Mouse (Mus musculus) erythroid progenitor cell, adult 5-6 weeks (primary cell): Measurements from ENCODE around the gene Adamtsl5. TPM values are rescaled to one million over a fixed set of nuclear protein-coding genes. Genes with fewer than 3 reads are reported as not detected.

Source experiments
- ATAC-seq: replicated peaks from 2 replicates; pipeline ENCODE4 v1.8.0; 2016; ENCODE audit warnings: moderate number of reproducible peaks, mild to moderate bottlenecking, moderate TSS enrichment, inconsistent platforms; ENCODE audit not compliant: poor library complexity, low FRiP score, severe bottlenecking
- total RNA-seq, 2 experiments: library from RNA; stranded (forward) in 1 of 2; stranded (reverse) in 1 of 2; fragments of 150-400 nt in 1 of 2; fragments of 186-747, 209-891 nt in 1 of 2; gene quantifications; 2 replicates each; pipeline versions ENCODE4 v1.2.3 to v1.2.4; 2015 to 2017; ENCODE audit warnings: low replicate concordance in 2 of 2

Gene Adamtsl5
- total RNA-seq, 2 experiments from 2014 or later: 0.84 to 30.2 TPM

DNA sequence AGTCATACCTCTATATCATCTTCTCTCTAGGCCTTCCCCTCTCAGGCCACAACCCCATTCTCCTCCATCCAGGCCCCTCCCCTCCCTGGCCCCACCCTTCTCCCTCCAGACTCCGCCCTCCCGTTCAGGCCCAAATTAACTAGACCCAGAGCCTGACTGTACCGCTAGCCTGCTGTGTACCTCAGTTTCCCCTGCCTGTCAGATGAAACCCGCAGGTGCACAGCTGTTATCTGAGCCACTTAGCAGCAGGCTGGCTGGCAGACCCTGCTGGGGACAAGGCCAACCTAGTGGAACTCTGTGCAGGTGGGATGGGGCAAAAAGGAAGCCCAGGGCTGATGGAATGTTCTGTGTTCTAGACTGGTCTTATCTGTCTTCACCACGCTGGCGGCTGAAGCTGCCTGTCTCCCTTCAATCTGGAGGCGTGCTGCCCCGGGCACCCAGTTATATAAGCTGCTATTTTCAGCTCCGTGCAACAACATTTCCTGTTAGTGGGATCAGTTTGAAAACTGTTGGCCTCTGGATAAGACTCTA lies 4.0 kb downstream of the Adamtsl5 start:
- peak; percentile 71 for ATAC-seq

DNA sequence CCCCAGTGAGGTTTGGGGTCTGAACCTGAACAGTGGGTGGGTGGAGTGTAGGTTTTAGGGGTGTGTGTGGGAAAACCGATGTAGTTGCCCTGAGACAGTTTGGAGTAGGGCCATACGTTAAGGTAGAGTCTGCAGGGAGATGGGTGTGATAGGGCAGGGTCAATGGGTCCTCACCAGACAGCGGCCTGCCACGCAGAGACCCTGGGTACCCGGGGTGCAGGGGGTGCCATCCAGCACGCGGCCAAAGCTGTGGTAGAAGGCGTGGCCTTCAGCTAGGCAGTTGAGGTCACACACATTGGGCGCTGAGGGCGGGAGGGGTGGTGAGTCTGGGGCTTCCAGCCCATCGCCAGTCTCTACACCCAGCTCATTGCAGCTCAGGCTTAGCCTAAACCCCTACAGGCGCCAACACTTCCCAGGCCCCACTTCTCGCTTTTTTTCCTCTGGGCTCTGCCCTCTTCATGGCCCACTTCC lies 4.8 kb downstream of the Adamtsl5 start:
- 0 out of 2 replicates have a peak, but pooled peaks have one; percentile 6 for ATAC-seq

DNA sequence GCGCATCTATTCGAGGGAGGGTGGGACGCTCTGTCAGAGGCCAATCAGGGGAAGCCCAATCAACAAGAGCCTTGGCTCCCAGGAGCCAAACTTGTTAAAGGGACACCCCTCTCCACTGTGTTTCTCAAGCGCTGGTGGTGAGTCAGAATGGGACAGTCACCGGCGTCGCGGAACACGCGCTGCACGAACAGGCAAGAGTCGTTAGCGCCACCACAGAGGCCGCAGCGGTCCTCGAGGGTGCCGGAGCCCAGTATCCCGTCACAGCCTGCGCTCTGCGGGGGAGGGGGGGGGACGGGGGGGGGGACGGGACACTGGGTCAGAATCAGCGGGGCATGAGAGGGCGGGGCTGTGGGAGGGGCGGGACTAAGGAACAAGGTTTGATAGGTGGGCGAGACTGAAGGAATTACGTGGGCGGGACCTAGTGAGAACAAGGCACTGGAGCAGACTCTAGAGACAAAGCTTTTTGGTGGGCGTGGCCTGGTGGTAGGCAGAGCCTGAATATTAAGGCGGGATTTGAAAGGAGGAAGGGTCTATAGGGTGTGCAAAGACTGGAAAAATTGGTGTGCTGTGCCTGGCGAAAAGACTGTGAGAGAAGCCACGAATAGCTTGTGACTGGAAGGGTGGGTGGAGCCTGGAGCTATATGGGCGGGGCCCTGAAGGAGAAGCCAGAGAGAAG lies 5.3 kb downstream of the Adamtsl5 start:
- no peak for ATAC-seq

DNA sequence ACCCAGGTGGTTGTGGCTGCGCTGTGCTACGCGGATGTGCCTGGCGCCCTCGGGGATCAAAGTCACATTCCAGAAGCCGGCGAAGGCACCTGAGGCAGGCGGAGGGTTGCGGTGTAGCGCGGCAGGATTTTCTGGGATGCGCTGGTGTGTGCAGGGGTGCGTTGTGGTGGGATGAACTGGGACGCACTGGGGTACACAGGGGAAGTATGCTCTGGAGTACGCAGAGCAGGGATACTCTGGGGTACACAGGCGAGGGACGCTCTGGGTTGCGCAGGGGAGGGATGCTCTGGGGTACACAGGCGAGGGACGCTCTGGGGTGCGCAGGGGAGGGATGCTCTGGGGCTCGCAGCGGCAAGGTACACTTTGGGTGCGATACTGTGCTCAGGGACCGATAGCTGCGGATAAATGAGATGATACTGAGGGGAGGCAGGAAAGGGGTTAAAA lies 5.9 kb downstream of the Adamtsl5 start:
- no peak for ATAC-seq

DNA sequence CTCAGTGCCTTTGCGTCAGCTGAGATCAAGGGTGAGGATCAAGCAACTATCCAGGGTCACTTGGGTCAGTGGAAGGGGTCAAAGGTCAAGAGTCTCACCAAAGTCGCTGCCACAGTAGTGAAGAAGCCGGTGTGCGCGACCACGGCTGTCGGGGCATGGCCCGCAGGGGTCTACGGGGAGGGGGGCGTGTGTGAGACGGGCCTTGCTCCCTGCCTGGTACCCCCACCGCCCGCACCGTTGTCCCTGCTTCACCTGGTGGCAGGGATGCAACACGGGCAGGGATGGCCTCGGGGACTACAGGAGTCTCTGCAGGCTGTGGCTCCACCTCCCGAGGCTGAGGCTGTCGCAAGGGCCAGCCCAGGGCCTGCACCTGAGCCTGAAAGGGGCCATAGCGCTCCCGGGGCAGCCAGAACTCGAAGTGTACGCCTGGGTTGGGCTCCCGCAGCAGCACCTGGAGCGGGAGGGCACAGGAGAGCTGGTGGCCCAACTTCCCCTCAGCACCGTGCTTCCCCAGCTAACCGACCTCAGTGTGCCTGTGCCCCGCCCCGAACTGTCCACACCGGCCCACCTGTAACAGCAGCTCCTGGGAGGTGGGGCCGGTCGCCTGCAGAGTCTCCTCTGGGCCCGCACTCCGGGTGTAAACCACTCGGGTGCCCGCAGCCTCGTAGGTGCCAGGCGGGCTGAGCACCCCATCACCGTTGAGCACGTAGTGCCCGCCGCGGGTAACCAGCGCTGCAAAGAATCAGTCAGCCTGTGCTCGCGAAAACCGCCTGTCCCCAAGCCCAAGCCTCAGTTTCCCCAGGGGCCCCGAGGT lies 6.5 kb downstream of the Adamtsl5 start:
- ATAC-seq: no peak

DNA sequence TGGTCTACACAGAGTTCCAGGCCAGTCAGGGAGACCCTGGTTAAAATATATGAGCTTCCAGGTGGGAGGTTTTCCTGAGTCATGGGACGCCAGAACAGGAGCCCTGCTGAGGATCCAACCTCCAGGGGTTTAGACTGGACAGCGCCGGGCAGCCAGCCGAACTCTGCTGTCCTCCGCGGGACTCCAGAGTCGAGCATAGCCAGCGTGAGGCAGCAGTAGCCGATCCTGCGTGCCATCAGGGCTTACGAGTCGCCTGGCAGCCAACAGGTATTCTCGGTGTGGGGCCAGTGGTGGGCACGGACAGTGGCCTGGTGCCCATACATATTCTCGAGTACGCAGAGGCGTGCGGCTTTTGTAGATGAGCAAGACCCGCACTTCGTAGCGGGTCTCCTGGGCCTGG lies 7.2 kb downstream of the Adamtsl5 start:
- no peak for ATAC-seq

DNA sequence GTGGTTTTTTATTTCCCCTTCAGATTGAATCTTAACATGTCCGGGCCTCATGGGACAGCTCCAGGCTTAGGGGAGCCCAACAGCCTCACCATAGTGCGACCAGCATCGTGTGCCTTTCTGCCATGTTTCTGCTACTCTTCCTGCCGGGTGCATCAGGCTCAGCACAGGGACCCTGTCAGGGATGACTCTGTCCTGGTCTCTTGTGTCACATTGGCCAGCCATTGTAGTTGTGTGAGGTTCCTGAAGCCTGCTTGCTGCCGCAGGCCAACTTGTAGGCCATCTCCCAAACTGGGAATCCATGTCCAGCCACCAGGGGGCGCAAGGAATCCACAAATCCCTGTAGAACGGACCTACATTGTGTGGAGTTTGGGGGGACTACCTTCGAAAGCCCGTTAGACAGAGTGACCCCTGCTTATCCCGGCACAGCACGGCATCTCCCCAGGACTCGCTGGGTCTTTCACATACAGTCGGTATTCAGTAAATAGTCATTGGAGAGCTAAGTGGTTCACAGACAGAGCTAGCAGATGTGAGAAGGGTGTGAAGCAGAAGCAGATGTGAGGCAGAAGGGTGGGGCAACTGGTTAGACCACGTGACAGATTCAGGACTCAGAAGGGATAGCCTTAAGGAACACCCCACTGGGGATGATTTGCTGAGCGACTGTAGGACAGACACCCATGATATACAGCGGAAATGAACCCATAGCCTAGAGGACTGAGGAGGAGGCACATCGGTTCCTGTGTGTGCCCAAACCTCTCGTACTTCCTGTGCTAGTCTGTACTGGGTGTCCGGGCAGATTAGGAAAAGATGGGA lies 8.1 kb downstream of the Adamtsl5 start:
- peak; percentile 63 for ATAC-seq

DNA sequence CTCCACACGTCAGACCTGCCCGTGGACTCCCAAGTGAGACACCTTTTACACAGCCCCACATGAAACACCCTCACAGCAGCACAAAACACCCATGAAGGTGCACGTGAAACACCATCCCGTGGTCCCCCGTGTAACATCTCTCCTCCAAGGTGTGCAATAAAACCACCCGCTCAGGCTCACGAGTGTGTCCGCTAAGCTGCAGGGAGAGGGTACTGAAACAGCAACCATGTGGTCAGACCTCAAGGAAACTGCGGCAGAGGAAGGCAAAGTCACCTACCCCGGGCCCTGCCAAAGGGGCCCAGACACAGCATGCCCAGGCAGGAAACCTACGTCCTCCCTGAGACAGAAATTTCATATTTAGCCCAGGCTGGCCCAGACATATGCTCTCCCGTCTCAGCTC lies 11.9 kb downstream of the Adamtsl5 start:
- no peak for ATAC-seq

DNA sequence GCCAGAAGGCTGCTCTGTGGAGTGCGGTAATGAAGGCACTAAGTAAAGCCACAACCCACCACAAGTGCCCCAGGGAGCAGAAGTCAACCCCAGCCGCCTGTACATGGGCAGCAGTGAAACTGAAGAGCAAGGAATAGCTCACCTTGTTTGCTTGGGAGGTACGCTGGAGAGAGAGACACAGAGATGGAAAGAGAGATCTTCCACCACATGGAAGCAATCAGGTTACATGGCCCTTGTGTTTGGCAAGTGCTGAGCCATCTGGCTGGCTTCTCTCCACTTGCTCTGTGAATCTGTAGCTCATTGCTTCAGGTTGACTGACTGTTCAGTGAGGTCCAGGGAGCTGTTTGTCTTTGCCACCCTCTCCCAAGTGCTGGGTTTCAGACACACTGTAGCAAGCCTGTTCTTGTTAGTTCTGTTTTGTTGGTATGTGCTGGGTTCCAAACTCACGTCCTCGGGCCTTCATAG lies 15.7 kb downstream of the Adamtsl5 start:
- ATAC-seq: peak; percentile 3; the same call in 1 of the 2 replicates

DNA sequence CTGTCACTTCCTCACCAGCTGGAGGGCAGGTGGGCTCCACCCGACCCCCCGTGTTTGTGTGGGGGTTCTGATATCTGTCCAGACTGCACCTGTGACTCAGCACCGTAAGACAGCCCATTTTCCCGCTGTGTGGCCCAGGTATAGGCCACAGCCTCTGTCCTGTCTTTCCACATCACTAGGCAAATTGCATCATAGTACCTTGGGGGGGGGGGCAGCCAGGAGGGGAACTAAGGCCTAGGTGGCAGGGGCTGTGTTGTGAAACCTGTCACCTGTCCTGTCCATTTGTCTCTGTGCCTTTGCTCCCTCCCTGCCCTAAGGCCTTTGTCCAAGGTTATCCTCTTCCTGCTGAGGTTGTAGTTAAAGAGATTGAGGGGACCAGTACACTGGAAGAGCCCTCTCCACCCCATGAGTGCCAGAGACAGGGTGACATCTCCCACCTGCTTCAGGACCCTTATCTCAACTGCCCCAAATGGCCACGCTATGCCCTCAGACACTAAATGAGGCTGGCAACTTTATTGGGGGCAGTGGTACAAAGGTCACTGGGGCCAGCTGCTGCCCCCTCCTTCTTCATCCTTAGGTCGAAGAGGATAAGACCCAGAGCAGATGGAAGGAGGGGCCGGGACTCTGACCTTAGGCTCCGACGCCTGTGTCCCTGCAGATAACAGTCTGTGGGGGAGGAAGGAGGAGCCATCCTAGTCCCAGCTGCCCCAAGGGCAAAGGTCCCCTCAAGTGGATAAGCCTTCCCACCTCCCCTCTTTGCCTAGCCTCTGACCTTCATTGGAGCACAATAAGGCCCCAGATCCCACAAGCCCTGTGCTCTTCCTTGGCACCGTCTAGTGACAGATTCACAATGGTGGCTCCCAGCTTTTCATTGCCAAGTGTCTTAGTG lies 16.3 kb downstream of the Adamtsl5 start:
- ATAC-seq: peak; percentile 80

DNA sequence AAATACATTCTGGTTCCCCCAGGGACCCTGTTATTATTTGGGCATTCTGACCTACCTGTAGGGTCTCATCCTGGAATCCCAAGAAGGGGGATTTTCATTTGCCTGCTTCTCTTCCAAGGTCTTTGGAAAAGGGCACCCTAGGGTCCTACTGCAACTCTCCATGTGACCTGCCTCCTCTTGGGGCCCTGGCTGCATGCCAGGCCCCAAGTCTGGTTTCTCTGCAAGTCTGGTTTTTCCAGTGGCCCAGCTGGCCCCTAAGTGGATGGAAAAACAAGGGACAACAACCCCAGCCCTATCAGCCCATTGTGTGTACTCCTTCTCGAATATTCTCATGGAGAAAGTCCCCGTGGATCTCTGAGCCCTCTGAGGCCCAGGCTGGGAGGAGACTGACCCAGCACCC lies 17.3 kb downstream of the Adamtsl5 start:
- no peak for ATAC-seq

DNA sequence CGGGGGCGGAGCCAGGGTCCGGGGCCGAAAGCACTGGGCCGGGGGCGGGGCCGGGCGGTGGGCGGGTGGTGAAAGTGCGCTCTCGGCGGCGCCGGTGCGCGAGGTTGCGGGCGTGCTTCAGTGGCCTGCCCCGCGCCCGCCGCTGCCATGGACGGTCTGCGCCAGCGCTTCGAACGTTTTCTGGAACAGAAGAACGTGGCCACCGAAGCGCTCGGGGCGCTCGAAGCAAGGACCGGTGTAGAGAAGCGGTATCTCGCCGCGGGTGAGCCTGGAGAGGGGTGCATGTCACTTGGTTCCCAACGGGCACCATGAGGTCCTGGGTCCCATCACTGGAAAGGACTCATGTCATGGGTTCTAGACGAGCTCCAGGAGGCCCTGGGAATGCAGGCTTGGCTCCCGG lies 18.1 kb downstream of the Adamtsl5 start:
- no peak for ATAC-seq

DNA sequence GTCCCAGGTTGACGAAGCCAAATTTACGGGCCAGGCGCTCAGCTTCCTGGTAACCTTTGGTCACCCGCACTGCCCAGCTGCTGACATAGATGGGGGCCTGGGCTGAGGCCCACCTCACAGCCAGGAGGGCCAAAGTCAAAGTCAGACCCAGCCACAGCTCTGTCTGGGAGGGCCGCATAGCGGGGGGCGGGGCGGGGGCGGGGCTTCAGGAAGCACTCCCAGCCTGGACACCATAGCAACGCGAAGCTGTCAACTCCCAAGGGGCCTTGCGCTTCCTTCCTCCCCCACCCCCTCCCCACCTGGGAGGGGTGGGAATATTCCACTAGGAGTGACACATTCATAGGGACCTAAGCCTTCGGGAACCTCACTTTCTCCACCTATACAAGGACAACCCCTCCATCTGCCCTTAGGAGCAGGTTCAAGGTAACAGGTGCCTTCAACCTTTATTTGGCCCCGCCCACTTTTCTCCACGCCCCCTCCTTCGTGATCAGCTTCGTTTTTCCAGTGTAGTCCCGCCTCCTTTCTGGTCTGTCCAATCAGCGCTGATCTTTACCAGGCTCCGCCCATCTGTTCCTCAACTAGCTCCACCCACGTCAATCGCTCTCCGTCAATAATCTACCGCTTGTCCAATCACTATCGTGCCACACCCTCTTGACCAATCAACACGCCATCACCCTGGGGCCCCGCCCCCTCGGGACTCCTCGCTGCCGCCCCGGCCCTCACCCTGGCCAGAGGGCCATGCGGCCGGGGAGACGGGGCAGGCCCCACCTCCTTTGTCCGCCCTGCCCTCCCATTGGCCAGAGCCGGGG lies 18.7 kb downstream of the Adamtsl5 start, which contains the start of the genes Pcsk4 and Reep6:
Gene Pcsk4, minus strand, starts transcription at position 226 of the 809 bp plus-strand sequence.
Gene Reep6, plus strand, starts transcription at position 681 of the 809 bp plus-strand sequence.
- peak; percentile 76 for ATAC-seq

DNA sequence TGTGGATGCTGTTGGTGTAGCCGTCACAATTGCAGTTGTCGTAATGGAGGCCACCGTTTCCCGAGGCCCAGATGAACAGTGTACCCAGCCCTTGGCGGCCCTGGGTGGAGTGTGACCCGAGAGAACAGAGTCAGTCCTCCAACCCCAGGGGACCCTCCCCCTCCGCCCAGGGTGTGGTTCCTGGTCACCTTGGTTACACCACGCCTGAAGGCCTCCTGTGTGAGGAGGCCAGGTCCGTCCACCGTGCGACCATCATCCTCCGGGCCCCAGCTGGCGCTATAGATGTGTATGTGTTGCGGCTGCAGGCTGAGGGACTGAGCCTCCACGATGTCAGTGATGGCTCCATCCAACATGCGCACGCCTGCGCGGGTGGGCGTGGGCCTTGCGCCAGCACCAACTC lies 23.2 kb downstream of the Adamtsl5 start:
- no peak for ATAC-seq

DNA sequence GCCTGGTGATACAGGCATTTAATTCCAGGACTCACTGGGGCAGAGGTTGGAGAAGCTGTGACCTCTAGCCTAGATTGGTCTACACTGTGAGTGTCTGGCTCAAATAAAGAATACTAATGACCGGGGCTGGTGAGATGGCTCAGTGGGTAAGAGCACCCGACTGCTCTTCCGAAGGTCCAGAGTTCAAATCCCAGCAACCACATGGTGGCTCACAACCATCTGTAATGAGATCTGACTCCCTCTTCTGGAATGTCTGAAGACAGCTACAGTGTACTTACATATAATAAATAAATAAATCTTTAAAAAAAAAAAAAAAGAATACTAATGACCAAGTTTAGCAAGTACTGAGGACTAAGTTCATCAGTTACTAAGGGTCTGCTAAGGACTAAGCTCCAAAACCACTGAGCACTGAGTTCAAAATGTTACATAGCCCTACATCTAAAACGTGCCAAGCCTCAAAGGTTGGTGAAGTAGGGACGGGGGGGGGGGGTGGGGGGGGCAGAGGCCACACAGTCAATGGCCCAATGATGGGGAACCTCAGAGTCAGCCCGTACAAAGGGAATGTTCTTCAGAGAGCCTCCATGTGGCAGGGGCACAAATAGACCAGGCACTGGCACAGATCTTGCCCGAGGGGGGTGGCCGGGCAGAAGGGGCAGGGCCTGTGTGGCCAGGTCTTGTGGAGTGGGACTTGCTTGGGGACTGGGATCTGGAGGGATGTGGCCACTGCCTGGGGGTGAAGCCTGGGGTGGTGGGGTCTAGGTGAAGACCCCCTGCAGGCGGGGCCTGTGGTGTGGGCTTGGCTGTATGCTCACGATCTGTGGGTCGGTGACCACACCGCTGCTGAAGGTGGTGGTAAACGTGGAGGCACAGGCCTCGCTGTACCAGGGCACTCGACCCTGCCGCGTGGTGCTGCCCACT lies 23.8 kb downstream of the Adamtsl5 start:
- no peak for ATAC-seq

DNA sequence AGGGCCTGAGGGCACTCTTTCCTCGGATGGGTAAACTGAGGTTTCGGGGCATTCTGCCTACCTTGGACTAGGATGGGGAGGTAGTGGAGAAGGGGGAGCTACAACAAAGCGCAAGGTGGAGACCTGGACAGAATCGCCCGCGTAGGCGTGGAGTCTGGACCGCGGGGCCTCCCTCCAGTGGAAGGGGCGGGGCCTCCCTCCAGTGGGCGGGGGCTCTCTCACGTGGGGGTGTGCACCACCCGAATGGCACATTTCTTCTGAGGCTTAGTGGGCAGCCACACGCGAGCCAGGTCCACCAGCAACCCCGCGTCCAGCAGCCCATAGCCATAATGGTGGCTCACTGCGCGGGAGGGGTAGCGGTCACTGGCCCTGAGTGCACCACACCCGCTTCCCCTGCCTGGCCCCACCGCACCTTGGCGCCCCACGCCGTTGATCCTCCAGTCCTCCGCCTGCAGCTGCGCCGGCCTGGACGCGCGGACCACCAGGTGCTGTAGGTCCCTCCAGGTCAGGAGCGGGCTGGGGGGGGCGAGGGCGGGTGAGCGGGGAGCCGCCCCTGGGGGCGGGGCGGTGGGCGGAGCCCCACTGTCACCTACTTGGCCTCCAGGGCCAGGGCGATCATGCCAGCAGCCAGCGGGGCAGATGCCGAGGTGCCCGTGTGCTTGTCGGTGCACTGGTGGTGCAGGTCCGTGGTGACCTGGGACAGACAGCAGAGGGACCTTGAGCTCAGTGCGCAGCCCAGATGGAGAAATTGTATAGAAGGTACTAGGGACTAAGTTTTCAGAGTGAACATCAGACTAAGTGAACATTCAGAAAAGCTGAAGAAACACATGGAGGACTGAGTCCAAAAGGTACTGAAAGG lies 24.7 kb downstream of the Adamtsl5 start:
- ATAC-seq: peak; percentile 63
